Mouse (Mus musculus): ENCODE measurements around the gene Ankrd23.

Ankrd23 gene

GRCm38 (mm10) chr1:36545382-36545781 is 8.7 kb upstream of the Ankrd23 start:
- no peak for DNase-seq (ENCODE audit: low spot score)

DNA sequence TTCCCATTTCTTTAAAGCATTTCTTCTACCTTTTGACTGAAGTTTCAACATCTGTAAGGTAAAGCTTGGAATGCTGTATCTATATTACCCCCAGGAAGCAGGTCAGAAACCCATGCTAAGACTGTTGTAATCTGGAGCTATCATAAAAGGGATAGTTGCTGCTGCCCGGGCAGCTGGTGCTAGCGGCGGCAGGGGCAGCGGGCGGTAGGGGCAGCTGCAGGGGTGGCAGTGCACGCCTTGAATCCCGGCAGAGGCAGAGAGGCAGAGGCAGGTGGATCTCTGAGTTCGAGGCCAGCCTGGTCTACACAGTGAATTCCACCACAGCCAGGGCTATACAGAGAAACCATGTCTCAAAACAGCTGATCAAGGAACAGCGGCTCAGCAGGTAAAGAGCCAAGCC is 6.2 kb upstream of the Ankrd23 start:
- no peak for DNase-seq (ENCODE audit: low spot score)

DNA sequence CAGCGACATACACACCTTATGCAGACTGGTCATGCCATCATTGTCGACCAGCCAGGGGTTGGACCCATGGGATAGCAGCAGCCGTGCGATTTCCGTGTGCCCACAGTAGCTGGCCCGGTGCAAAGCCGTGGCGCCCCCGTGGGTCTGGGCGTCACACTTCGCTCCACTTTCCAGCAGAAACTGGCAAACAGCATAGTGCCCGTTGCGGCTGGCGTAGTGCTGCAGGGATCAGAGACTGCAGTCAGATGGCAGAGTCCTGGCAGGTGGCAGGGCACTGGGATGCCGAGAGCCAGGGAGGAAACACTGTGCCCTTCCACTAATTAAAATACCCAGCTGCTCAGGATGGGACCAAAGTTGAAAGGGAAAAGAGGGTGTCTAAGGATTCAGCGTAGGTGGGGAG is 5.2 kb upstream of the Ankrd23 start:
- DNase-seq (ENCODE audit: low spot score): no peak

GRCm38 (mm10) chr1:36540807-36541206 is 4.1 kb upstream of the Ankrd23 start:
- DNase-seq (ENCODE audit: low spot score): no peak

DNA sequence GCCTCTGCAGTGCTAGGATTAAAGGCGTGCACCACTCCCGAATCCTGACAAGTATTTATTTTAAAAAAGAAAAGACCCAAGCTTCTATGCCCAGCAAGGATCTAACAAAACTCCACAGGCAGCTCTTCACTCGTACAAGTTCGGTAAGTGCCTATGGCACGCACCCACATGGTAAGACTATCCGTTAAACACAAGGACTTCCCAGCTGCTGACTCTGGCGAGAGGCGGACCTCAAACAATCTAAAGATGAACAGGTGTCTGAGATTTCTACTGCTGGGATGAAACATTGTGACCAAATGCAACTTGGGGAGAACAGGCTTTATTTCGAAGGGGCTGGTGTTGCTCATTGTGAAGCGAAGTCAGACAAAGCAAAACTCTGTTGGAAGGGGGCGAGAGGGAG is 3.4 kb upstream of the Ankrd23 start:
- no peak for DNase-seq (ENCODE audit: low spot score)

GRCm38 (mm10) chr1:36539186-36539585 is 2.5 kb upstream of the Ankrd23 start, which contains the start of gene Gm42417:
Gene Gm42417, minus strand, starts transcription at chr1:36539429.
- no peak for DNase-seq (ENCODE audit: low spot score)

GRCm38 (mm10) chr1:36538727-36539126 is 2.0 kb upstream of the Ankrd23 start:
- no peak for DNase-seq (ENCODE audit: low spot score)

- DNase-seq (ENCODE audit: low spot score): no peak
Observed at GRCm38 (mm10) chr1:36536397-36536728, 320 bp downstream of the Ankrd23 start.

- DNase-seq (ENCODE audit: low spot score): no peak
Observed at GRCm38 (mm10) chr1:36535477-36536396, 946 bp downstream of the Ankrd23 start.

DNA sequence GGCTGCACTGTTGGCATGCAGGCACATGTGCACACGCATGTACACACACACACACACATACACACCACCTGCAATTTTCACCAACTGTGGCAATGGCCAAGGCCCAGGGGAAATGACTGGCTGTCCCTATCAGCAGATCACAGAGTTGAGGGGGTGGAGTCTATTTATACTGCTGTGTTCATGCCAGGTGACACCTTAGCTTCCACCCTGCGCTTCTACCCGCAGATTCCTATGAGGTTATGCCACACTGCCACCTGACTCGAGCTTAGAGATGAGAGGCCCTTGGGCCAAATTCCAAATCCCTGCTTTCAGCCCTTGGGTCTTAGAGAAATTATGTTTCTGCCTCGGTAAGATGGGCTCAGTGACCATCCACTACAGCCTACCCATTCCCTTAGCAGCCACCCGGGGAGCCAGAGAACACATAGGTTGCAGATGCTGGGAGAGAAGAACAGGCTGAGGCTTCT is 2.1 kb downstream of the Ankrd23 start:
- DNase-seq (ENCODE audit: low spot score): no peak

GRCm38 (mm10) chr1:36533546-36533945 is 3.1 kb downstream of the Ankrd23 start:
- no peak for DNase-seq (ENCODE audit: low spot score)

DNA sequence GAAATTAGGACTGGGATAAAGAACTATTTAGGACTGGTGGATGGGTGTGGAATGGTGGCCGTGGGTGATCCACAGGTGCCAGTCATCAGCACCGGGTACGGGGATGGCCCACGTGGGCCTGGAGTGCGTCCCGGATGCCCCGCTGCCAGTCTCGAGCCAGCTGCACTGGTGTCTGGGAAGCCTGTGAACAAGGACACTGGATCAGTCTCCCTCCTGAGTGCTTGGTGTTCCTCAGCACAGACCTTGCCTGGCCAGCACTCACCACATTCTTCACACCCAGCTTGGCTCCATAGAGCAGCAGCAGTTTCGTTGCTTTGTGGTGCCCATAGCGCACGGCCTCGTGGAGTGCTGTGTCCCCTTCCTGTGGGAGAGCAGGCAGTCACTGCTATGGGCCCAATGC is 5.2 kb downstream of the Ankrd23 start:
- DNase-seq (ENCODE audit: low spot score): no peak

GRCm38 (mm10) chr1:36530962-36531361 is 5.7 kb downstream of the Ankrd23 start:
- DNase-seq (ENCODE audit: low spot score): no peak

DNA sequence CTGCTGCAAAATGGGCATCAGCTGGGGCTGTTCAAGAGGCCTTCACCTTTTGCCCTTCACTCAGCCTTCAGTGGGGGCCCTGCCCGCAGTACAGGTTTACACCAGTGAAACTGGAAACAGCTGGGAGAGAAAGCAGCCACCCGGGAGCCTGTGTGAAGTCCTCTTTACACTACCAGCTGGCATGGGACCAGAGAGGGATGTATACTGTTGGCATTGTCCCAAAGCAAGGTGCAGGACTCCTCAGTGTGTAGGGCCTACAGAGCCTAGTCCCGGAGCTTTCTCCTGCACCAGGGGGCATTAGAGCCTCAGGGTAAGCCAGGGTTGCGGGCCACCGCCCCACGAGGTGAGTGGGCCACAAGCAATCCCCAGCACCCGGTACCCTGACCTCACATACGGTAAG is 6.2 kb downstream of the Ankrd23 start:
- no peak for DNase-seq (ENCODE audit: low spot score)

GRCm38 (mm10) chr1:36529875-36530274 is 6.8 kb downstream of the Ankrd23 start:
- no peak for DNase-seq (ENCODE audit: low spot score)

- no peak for DNase-seq (ENCODE audit: low spot score)
Observed at GRCm38 (mm10) chr1:36529274-36529673, 7.4 kb downstream of the Ankrd23 start.

- no peak for DNase-seq (ENCODE audit: low spot score)
Observed at GRCm38 (mm10) chr1:36528351-36528750, 8.3 kb downstream of the Ankrd23 start.

DNA sequence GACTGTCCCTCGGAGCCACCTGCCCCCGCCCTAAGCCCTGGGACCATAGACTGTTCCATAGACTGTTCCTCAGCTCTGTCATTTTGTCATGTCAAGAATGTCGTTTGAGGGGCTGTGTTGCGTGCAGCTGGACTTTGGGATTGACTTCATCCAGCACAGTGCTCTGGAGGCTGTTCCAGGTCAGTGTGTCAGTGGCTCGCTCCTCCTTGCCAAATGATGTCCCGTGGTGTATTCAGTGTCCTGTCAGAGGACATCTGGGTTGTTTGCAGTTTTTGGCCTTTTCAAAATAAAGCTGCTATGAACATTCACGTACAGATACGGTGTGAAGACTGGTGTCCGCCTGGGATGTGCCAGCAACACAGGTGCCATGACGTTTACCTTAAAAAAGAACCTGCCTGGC is 9.8 kb downstream of the Ankrd23 start:
- no peak for DNase-seq (ENCODE audit: low spot score)

GRCm38 (mm10) chr1:36525774-36526173 is 10.9 kb downstream of the Ankrd23 start:
- DNase-seq (ENCODE audit: low spot score): no peak

DNA sequence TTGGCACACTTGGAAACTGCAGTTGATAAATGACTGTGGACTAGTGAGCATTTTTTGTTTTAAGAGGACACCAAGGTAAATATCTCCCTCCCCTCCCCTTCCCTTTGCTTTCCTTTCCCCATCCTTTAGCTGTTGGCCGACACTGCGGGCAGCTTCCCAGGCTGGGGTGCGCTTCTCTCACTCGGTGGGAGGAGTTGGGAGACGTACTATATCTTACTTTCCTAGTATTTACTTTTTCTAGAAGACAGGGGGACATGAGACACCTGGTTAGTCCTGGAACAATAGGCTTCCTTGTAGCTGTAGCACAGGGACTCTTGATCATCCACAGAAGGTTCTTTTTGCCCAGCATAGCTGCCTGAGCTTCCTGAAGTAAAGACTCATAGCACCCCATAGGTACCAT is 12.6 kb downstream of the Ankrd23 start:
- DNase-seq (ENCODE audit: low spot score): no peak

- DNase-seq (ENCODE audit: low spot score): no peak
Observed at GRCm38 (mm10) chr1:36523332-36524013, 13.2 kb downstream of the Ankrd23 start.

- DNase-seq (ENCODE audit: low spot score): no peak
Observed at GRCm38 (mm10) chr1:36522210-36522609, 14.5 kb downstream of the Ankrd23 start.

DNA sequence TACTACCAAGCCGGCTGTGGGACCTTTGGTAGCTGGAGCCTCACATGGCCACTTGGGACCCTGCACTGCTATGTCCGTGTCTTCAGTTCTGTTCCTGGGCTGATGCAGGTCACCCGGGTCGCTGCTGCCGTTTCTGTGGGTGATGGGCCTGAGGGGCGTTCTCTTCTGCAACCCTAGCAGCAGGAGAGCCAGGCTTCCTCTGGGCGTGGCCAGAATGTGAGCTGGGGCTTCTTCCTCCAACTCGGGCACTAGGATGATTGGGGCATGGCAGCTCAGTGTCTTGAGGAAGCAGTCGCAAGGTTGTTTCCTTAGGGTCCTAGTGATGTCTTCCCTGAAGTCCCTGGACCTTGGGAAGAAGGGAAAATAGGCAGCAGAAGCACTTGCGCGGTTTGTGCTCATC is 17.1 kb downstream of the Ankrd23 start:
- no peak for DNase-seq (ENCODE audit: low spot score)
